Mouse (Mus musculus): Measurements from ENCODE around the gene Rbpjl. TPM values are rescaled to one million over a fixed set of nuclear protein-coding genes. Genes with fewer than 3 reads are reported as not detected.

Gene Rbpjl
- total RNA-seq (2021), result not detected
- not detected in 2 replicates for polyA plus RNA-seq (2012; rRNA removed)
- long read RNA-seq, result 0 reads

GRCm38 (mm10) chr2:164402906-164403305 lies at the start of gene Rbpjl:
Rbpjl (plus strand) TSS chr2:164403141.
- DNase-seq, result peak; percentile 79

GRCm38 (mm10) chr2:164353356-164353755 lies 49.6 kb upstream of the Rbpjl start:
- DNase-seq, result no peak

GRCm38 (mm10) chr2:164356177-164356967 lies 46.6 kb upstream of the Rbpjl start:
- DNase-seq, result peak; percentile 50

- no peak for DNase-seq
Observed at GRCm38 (mm10) chr2:164358373-164358772, 44.6 kb upstream of the Rbpjl start.

DNA sequence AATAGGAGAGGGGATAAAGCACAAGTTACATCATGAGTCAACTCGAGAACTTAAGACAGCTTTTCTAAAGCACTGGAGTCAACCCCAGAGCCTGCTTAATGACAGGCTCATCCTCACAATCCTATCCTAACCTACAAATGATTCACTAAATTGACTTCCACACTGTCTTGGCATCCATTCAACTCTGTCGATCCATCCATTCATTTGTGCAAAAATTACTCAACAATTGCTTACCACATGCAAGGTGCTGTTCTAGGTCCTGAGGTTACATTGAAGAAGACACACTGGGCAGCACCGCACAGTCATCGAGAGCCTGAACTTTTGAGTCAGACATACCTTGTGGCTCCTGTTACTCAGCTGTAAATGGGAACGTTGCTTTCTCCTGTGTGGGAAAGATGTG lies 43.9 kb upstream of the Rbpjl start:
- DNase-seq, result no peak

DNA sequence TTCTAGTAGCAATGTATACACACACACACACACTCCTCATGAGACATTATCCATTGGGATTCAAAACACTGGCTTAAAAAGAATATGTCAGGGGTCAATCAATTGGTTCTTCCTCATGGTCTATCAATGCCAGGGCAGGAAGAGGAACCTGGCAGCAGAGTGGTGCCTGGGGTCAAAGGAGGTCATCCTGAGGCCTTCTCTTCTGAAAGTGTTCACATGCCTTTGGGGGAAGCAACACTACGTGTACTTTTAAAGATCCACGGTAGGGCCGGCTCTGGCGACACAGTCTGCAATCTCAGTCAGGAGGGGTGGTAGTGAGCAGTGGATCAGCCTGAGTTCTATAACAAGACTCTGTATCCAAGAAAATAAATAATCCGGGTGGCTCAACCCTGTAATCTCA lies 43.3 kb upstream of the Rbpjl start:
- DNase-seq, result no peak

GRCm38 (mm10) chr2:164360974-164361657 lies 41.8 kb upstream of the Rbpjl start:
- no peak for DNase-seq

DNA sequence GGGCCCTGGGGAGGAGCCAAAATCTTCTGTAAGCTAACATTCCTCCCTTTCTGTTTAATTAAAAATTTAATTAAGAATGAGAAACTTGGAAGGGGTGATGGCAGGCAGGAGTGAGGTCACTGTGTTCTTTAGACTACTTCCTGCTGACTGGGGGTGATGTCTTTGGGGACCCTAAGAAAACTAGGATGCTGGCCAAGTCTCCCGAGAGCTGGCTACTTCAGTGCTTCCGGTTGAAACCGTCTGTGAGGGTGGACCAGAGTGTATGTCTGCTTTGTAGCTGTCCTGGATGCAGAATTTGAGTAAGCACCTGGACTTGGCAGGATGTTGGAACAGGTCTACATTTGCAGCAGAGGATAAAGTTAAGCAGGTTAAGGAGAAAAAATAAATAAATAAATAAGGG lies 36.0 kb upstream of the Rbpjl start:
- DNase-seq, result no peak

- no peak for DNase-seq
Observed at GRCm38 (mm10) chr2:164368620-164369105, 34.3 kb upstream of the Rbpjl start.

GRCm38 (mm10) chr2:164371371-164371770 lies 31.6 kb upstream of the Rbpjl start:
- no peak for DNase-seq

DNA sequence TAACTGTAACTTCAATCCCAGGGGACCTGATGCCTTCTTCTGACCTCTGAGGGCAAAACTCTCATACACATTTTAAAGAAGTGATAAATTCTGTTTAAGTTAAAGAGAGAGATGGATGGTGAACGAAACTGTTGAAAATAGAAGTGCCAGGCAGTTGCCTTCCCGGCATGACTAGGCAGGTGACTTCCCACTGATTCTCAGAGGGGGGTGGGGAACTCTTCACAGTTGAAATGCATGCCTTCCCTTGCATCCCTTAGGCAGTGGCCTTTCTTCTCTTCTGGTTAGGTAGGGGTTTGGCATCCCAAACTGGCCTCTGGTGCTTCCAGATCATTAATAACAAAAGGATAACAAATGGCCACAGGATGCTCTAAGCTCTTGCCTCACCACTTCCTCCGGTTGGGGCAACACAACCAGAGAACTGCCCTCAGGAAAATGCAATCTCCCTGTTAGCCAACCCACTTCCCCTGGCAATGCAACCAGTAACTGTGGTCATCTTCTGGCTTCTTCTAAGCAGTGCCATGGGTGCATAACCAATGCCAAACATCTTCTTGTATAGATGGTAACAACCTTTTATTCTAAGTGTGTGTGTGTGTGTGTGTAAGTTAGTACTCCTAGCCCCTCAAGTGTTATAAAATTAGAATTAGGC lies 30.4 kb upstream of the Rbpjl start:
- no peak for DNase-seq

GRCm38 (mm10) chr2:164373187-164373586 lies 29.8 kb upstream of the Rbpjl start:
- DNase-seq, result no peak

DNA sequence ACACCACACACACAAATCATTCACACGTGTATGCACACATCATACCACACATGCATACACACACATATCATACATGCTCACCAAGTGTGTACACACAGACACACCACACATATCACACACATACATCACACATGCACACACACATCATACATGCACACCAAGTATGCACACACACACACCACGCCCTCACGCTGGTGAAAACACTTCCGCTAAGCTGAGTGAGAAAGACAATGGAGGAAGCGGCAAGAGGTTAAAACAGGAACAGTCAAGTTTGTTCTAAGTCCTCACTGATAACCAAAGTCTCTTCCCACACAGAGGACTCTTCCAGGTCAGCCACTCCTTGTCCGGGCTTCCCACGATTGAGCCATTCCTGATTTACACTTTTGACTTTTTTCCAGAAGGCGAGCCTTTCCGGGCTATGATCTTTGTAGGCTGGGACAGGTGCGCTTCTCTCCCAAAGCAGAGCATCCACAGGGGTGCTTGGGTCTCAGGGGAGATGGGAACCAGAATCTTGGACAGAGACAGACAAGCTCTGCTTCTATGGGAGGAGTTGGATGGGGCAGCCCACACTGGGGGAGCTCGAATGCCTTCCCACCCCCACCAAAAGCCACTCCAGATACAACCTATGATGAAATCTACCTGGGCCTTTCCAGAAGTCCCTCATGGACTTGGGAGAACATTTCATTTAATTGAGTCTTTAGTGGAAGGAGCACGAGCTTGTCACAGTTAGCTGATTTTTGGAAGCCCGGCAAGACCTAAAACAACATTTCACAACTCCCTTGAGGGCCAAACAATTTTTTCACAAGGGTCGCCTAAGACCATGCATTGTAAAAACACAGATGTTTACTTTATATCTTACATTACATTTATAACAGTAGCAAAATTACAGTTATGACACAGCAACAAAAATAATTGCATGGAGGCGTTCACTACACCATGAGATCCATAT lies 25.2 kb upstream of the Rbpjl start:
- DNase-seq, result no peak

DNA sequence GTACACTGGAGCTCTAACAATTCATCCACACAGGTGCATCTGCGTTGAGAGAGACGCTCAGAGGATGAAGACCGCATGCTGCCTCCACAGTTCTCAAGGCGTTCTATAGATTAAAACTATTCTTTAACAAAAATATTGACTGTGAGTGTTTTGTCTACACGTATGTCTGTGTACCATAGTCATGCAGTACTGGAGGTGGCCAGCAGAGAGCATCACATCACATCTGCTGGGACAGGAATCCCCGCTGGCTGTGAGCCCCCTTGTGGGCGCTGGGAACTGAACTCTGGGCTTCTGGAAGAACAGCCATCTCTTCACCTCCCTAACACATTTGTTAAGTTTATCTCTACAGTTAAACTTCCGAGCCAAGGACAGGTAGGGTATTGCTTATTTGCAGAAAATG lies 21.2 kb upstream of the Rbpjl start:
- DNase-seq, result no peak

- DNase-seq, result peak; percentile 48
Observed at GRCm38 (mm10) chr2:164382971-164383370, 20.0 kb upstream of the Rbpjl start.

GRCm38 (mm10) chr2:164383656-164384399 lies 19.1 kb upstream of the Rbpjl start:
- peak; percentile 64 for DNase-seq

GRCm38 (mm10) chr2:164385927-164386763 lies 16.8 kb upstream of the Rbpjl start:
- no peak for DNase-seq

- DNase-seq, result no peak
Observed at GRCm38 (mm10) chr2:164386953-164387352, 16.0 kb upstream of the Rbpjl start.

GRCm38 (mm10) chr2:164389020-164389419 lies 13.9 kb upstream of the Rbpjl start, which contains the start of gene Slpi:
Slpi (minus strand) TSS chr2:164389095.
- DNase-seq, result no peak

DNA sequence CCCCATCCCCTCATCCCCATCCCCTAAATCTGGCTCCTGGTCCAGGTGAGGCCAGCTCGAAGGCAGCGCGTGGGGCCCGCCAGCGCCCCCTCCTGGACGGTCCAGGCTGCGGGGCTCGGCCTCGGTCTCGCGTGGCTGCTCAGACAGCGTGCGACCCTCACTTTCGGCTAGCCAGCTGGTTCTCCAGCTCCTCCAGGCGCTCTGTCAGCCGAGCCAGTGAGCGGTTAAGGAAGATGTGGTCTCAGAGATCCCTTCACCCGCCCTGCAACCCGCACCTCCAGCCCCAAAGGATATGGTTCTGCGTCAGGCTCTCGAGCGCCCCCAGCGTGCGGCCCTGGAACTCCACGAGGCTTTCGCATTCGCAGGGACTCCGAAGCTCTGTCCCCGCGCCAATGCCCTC lies 13.4 kb upstream of the Rbpjl start:
- DNase-seq, result peak; percentile 83

Measured in adrenal gland, adult 2 months (tissue).